Mouse (Mus musculus): Measurements from ENCODE around the gene Ppm1f. TPM values are rescaled to one million over a fixed set of nuclear protein-coding genes. Genes with fewer than 3 reads are reported as not detected.

Gene Ppm1f
- polyA plus RNA-seq, 1 experiment from 2014 or later, result 16.9 TPM

Other genes with a start within 250 kb of the Ppm1f start
- not detected in 2 replicates for gene Olfr19, start 220.1 kb upstream of the Ppm1f start, polyA plus RNA-seq (2015; fragmentation: Nextera tagmentation; extraction: Ambion mirVana)
- 0.35 and 0.39 TPM in 2 replicates for gene Spag6l, start 67.0 kb upstream of the Ppm1f start, polyA plus RNA-seq (2015; fragmentation: Nextera tagmentation; extraction: Ambion mirVana)
- gene Igll1, start 32.5 kb upstream of the Ppm1f start, polyA plus RNA-seq (2015; fragmentation: Nextera tagmentation; extraction: Ambion mirVana), result 0.50 and 0.53 TPM in 2 replicates
- gene Top3b, start 25.7 kb upstream of the Ppm1f start, polyA plus RNA-seq (2015; fragmentation: Nextera tagmentation; extraction: Ambion mirVana), result 51.1 and 54.0 TPM in 2 replicates
- 1.5 and 1.6 TPM in 2 replicates for gene Vpreb1, start 25.6 kb upstream of the Ppm1f start, polyA plus RNA-seq (2015; fragmentation: Nextera tagmentation; extraction: Ambion mirVana)
- 149 and 158 TPM in 2 replicates for gene Mapk1, start 86.9 kb downstream of the Ppm1f start, polyA plus RNA-seq (2015; fragmentation: Nextera tagmentation; extraction: Ambion mirVana)
- gene Ypel1, start 173.2 kb downstream of the Ppm1f start, polyA plus RNA-seq (2015; fragmentation: Nextera tagmentation; extraction: Ambion mirVana), result 13.7 and 17.1 TPM in 2 replicates
- gene Ppil2, start 214.8 kb downstream of the Ppm1f start, polyA plus RNA-seq (2015; fragmentation: Nextera tagmentation; extraction: Ambion mirVana), result 121 and 129 TPM in 2 replicates
- 34.5 and 39.0 TPM in 2 replicates for gene 2610318N02Rik, start 228.7 kb downstream of the Ppm1f start, polyA plus RNA-seq (2015; fragmentation: Nextera tagmentation; extraction: Ambion mirVana)
- 134 and 192 TPM in 2 replicates for gene Sdf2l1, start 235.9 kb downstream of the Ppm1f start, polyA plus RNA-seq (2015; fragmentation: Nextera tagmentation; extraction: Ambion mirVana)
- 33.5 and 35.1 TPM in 2 replicates for gene Ydjc, start 248.2 kb downstream of the Ppm1f start, polyA plus RNA-seq (2015; fragmentation: Nextera tagmentation; extraction: Ambion mirVana)